Mouse (Mus musculus) heart, postnatal 36 days (tissue): ENCODE measurements around the gene Grsf1. TPM values are rescaled to one million over a fixed set of nuclear protein-coding genes. Genes with fewer than 3 reads are reported as not detected.
A peak's percentile ranks its signal among the peaks of the same experiment; 100 is the strongest.

Experiments used
- DNase-seq, 2 experiments: peaks; one replicate each; pipeline ENCODE4 v3.0.0; 2021 to 2022
- intact Hi-C: fragments of 180-260 bp; cut with DNase I; formaldehyde crosslinking; loops from one replicate; pipeline ENCODE4 v1.15.1; 2025
- total RNA-seq, 2 experiments: library from RNA; stranded (reverse); gene quantifications; 2 replicates each; pipeline ENCODE4 v1.2.3; 2021

Grsf1 gene
- total RNA-seq, 2 experiments from 2014 or later, result 208 to 215 TPM

- DNase-seq, result no peak
- intact Hi-C loops, result no loop called here
These were observed 41.9 kb downstream of the Grsf1 start for GRCm38 (mm10) chr5:88634076-88634475.

- no peak for DNase-seq
- intact Hi-C loops, result no loop called here
These were observed 43.5 kb downstream of the Grsf1 start for GRCm38 (mm10) chr5:88632463-88632862.

GRCm38 (mm10) chr5:88631545-88631944 is 44.4 kb downstream of the Grsf1 start:
- intact Hi-C loops, result no loop called here

GRCm38 (mm10) chr5:88630883-88631282 is 45.1 kb downstream of the Grsf1 start:
- intact Hi-C loops, result no loop called here

More at GRCm38 (mm10) chr5:88631545-88631944, 44.4 kb downstream of the Grsf1 start:
- DNase-seq, result no peak

GRCm38 (mm10) chr5:88629987-88630386 is 46.0 kb downstream of the Grsf1 start:
- intact Hi-C loops, result no loop called here

More at GRCm38 (mm10) chr5:88630883-88631282, 45.1 kb downstream of the Grsf1 start:
- peak in 1 of 2 experiments; percentile 23 for DNase-seq

GRCm38 (mm10) chr5:88629125-88629524 is 46.8 kb downstream of the Grsf1 start:
- intact Hi-C loops, result no loop called here

More at GRCm38 (mm10) chr5:88629987-88630386, 46.0 kb downstream of the Grsf1 start:
- DNase-seq, result no peak

GRCm38 (mm10) chr5:88627545-88627944 is 48.4 kb downstream of the Grsf1 start:
- DNase-seq, result no peak
- intact Hi-C loops, result no loop called here

More at GRCm38 (mm10) chr5:88629125-88629524, 46.8 kb downstream of the Grsf1 start:
- DNase-seq, result no peak

GRCm38 (mm10) chr5:88616988-88617387 is 59.0 kb downstream of the Grsf1 start:
- no peak for DNase-seq
- intact Hi-C loops, result no loop called here

GRCm38 (mm10) chr5:88614129-88614528 is 61.8 kb downstream of the Grsf1 start:
- no peak for DNase-seq
- intact Hi-C loops, result no loop called here

Other genes starting within 250 kb of the Grsf1 start
- gene Ambn, start 220.2 kb downstream of the Grsf1 start, total RNA-seq, result not detected
- gene Enam, start 188.2 kb downstream of the Grsf1 start, total RNA-seq, result not detected
- gene Jchain, start 148.3 kb downstream of the Grsf1 start, total RNA-seq, result under 1 TPM in 1 of 2 experiments, not detected in 1; 0.38 TPM
- 10 to 100 TPM; 23.3 TPM for gene Utp3, start 121.7 kb downstream of the Grsf1 start, total RNA-seq
- gene Rufy3, start 111.1 kb downstream of the Grsf1 start, total RNA-seq, result 10 to 100 TPM; 13.6 to 14.1 TPM
- 10 to 100 TPM; 24.0 to 26.8 TPM for gene Mob1b, start 44.7 kb upstream of the Grsf1 start, total RNA-seq
- gene Dck, start 88.8 kb upstream of the Grsf1 start, total RNA-seq, result 1 to 10 TPM; 2.8 to 3.3 TPM
- gene Slc4a4, start 210.6 kb upstream of the Grsf1 start, total RNA-seq, result 10 to 100 TPM; 22.4 to 32.2 TPM